Mouse (Mus musculus) embryonic facial prominence, embryonic 10.5 days (tissue): Measurements from ENCODE around the gene AW551984. TPM values are rescaled to one million over a fixed set of nuclear protein-coding genes. Genes with fewer than 3 reads are reported as not detected.

ENCODE experiments used
- DNase-seq: peaks from one replicate; pipeline ENCODE4 v3.0.0-alpha.2; 2017; ENCODE audit warnings: low spot score
- H3K27ac ChIP-seq: fragments of 300-500 bp; sonication (generic); replicated peaks from 2 replicates; pipeline ENCODE4 v1.5.1; 2016; ENCODE audit warnings: mild to moderate bottlenecking
- H3K27me3 ChIP-seq: fragments of 300-500 bp; sonication (generic); replicated peaks from 2 replicates; pipeline ENCODE4 v1.6.1; 2016; ENCODE audit warnings: low read depth, mild to moderate bottlenecking; ENCODE audit not compliant: poor library complexity, severe bottlenecking
- H3K36me3 ChIP-seq: fragments of 300-500 bp; sonication (generic); replicated peaks from 2 replicates; pipeline ENCODE4 v1.6.1; 2016; ENCODE audit warnings: mild to moderate bottlenecking, moderate library complexity
- H3K4me1 ChIP-seq: fragments of 300-500 bp; sonication (generic); 2 replicates; pipeline ENCODE4 v1.6.1; 2016
- H3K4me3 ChIP-seq: fragments of 300-500 bp; sonication (generic); 2 replicates; pipeline ENCODE4 v1.5.1; 2016; ENCODE audit warnings: mild to moderate bottlenecking, moderate library complexity
- H3K9me3 ChIP-seq: fragments of 300-500 bp; sonication (generic); 2 replicates; pipeline ENCODE4 v1.6.1; 2016; ENCODE audit warnings: mild to moderate bottlenecking
- WGBS: fragments of 180-500 bp; shearing (Covaris S2); methylation state at CpG from one replicate; pipeline ENCODE4 v1.1.7; 2016; 5-methylcytosine and 5-hydroxymethylcytosine counted together
- polyA plus RNA-seq: library from polyadenylated mRNA; unstranded; fragments of >200 nt; fragmentation: Nextera tagmentation; extraction: Ambion mirVana; gene quantifications from 2 replicates; pipeline ENCODE4 v1.2.1, GENCODE M21; 2016

The AW551984 gene
- polyA plus RNA-seq, 1 experiment from 2014 or later, result 10.4 TPM

DNA sequence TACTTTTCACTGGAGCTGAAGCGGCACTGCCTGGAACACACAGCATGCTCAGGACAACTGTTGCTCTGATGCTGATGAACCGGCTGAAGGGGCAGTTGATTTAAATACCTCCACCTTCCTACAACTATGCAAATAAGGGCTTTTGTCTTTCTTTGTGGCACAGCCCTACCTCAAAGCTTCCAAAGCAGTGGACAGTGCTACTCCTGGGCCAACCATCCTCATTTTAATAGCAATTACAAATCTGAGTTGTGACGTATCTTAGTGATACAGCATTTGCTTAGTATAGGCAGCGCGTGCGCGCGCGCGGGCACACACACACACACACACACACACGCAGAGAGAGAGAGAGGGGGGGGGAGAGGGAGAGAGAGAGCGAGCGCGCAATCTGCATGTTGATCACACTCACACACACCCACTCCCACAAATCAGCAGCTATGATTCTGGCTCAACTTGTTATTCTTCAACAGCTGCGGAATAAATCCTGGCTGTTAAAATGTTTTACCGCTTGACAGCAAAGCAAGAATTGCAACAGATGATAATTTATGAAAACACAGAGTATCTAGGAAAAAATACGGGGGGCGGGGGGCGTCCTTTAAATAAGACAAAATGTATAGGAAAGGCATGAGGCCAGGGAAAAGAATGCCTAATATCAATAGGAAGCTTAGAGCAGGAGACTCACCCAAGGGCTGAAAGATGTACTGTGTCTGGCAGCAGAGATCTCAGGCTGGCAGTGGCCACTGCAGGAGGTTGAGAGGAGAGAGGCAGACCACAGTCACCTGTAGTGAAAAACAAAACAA is 1.5 kb downstream of the AW551984 start:
- WGBS, result under 1% methylated on average over 19 of the region's 19 CpGs
- Histone ChIP-seq H3K9me3 (no peaks in the 10 kb centered on the region), H3K4me3 (peak overlapping the region; percentile 58), H3K27ac (peak overlapping the region; percentile 44; the same call in 1 of the 2 replicates), H3K36me3 (no peaks in the 10 kb centered on the region), H3K27me3 (peaks cover 15% of the 10 kb centered on the region; the same call in 1 of the 2 replicates), H3K4me1 (peaks cover 17% of the 10 kb centered on the region; the same call in 1 of the 2 replicates)
- DNase-seq, result peak; percentile 71

GRCm38 (mm10) chr9:39577050-39577449 is 27.2 kb downstream of the AW551984 start:
- DNase-seq, result no peak
- no peaks in the 10 kb centered on the region for H3K4me1 ChIP-seq
- H3K9me3 ChIP-seq, result no peaks in the 10 kb centered on the region
- no peak overlapping the region for H3K27ac ChIP-seq
- H3K36me3 ChIP-seq, result no peaks in the 10 kb centered on the region
- WGBS, result 92% methylated on average over 5 of the region's 5 CpGs
- H3K4me3 ChIP-seq, result no peak overlapping the region
- no peaks in the 10 kb centered on the region for H3K27me3 ChIP-seq

- DNase-seq, result no peak
- Histone ChIP-seq H3K4me3 (no peak within 1 kb of the TSS), H3K36me3 (no peaks in the 10 kb centered on the region), H3K27ac (no peak within 1 kb of the TSS), H3K4me1 (no peaks in the 10 kb centered on the region), H3K27me3 (no peaks in the 10 kb centered on the region), H3K9me3 (no peaks in the 10 kb centered on the region)
- 79% methylated on average over 3 of the region's 3 CpGs for WGBS
Observed at GRCm38 (mm10) chr9:39575469-39575868, 28.7 kb downstream of the AW551984 start, which contains the start of gene Olfr959. Olfr959 (minus strand) TSS chr9:39575569.

GRCm38 (mm10) chr9:39558349-39558647 is 45.9 kb downstream of the AW551984 start:
- Histone ChIP-seq H3K9me3 (no peaks in the 10 kb centered on the region), H3K4me1 (0 out of 2 replicates have a peak, but pooled peaks cover 5% of the 10 kb centered on the region), H3K27ac (0 out of 2 replicates have a peak overlapping the region, but pooled peaks have one; percentile 21), H3K36me3 (no peaks in the 10 kb centered on the region), H3K4me3 (no peak overlapping the region), H3K27me3 (no peaks in the 10 kb centered on the region)
- DNase-seq, result no peak

- Histone ChIP-seq H3K27ac (peak overlapping the region; percentile 21; the same call in 1 of the 2 replicates), H3K4me3 (no peak overlapping the region), H3K4me1 (0 out of 2 replicates have a peak, but pooled peaks cover 5% of the 10 kb centered on the region), H3K36me3 (no peaks in the 10 kb centered on the region), H3K27me3 (no peaks in the 10 kb centered on the region), H3K9me3 (no peaks in the 10 kb centered on the region)
- no peak for DNase-seq
- 58% methylated on average over 3 of the region's 3 CpGs for WGBS
Observed at GRCm38 (mm10) chr9:39557529-39558348, 46.5 kb downstream of the AW551984 start.

GRCm38 (mm10) chr9:39553946-39554345 is 50.3 kb downstream of the AW551984 start, which contains the start of gene Olfr958:
Olfr958 (minus strand) TSS chr9:39554054.
- no peaks in the 10 kb centered on the region for H3K27me3 ChIP-seq
- H3K4me1 ChIP-seq, result 0 out of 2 replicates have a peak, but pooled peaks cover 5% of the 10 kb centered on the region
- no peaks in the 10 kb centered on the region for H3K36me3 ChIP-seq
- no peak within 1 kb of the TSS for H3K27ac ChIP-seq
- DNase-seq, result no peak
- H3K4me3 ChIP-seq, result no peak within 1 kb of the TSS
- WGBS, result 73% methylated on average over 2 of the region's 2 CpGs
- no peaks in the 10 kb centered on the region for H3K9me3 ChIP-seq

GRCm38 (mm10) chr9:39550806-39551205 is 53.4 kb downstream of the AW551984 start:
- no peaks in the 10 kb centered on the region for H3K27me3 ChIP-seq
- no peak for DNase-seq
- WGBS, result 83% methylated on average over 5 of the region's 5 CpGs

More at GRCm38 (mm10) chr9:39550806-39551205, 53.4 kb downstream of the AW551984 start:
- H3K36me3 ChIP-seq, result no peaks in the 10 kb centered on the region
- no peaks in the 10 kb centered on the region for H3K4me1 ChIP-seq
- H3K27ac ChIP-seq, result no peak overlapping the region
- H3K4me3 ChIP-seq, result no peak overlapping the region
- H3K9me3 ChIP-seq, result no peaks in the 10 kb centered on the region

Other genes starting within 250 kb of the AW551984 start
- gene Olfr951, start 217.0 kb downstream of the AW551984 start, polyA plus RNA-seq, result not detected in 2 replicates
- not detected in 2 replicates for gene Olfr952, start 177.3 kb downstream of the AW551984 start, polyA plus RNA-seq
- gene Olfr954, start 147.7 kb downstream of the AW551984 start, polyA plus RNA-seq, result not detected in 2 replicates
- not detected in 2 replicates for gene Olfr955, start 132.5 kb downstream of the AW551984 start, polyA plus RNA-seq
- not detected in 2 replicates for gene Olfr44, start 110.4 kb downstream of the AW551984 start, polyA plus RNA-seq
- gene Olfr957, start 88.6 kb downstream of the AW551984 start, polyA plus RNA-seq, result not detected in 2 replicates
- gene Olfr958, start 50.3 kb downstream of the AW551984 start, polyA plus RNA-seq, result not detected in 2 replicates
- not detected in 2 replicates for gene Olfr959, start 28.8 kb downstream of the AW551984 start, polyA plus RNA-seq
- gene Olfr148, start 6.3 kb upstream of the AW551984 start, polyA plus RNA-seq, result not detected in 2 replicates
- gene Olfr960, start 17.0 kb upstream of the AW551984 start, polyA plus RNA-seq, result not detected in 2 replicates
- gene Olfr961, start 40.7 kb upstream of the AW551984 start, polyA plus RNA-seq, result not detected in 2 replicates
- not detected in 2 replicates for gene Olfr963, start 62.8 kb upstream of the AW551984 start, polyA plus RNA-seq
- gene Olfr149, start 102.7 kb upstream of the AW551984 start, polyA plus RNA-seq, result 0.05 TPM in 1 of 2 replicates, not detected in the other
- not detected in 2 replicates for gene Olfr965, start 107.0 kb upstream of the AW551984 start, polyA plus RNA-seq
- not detected in 2 replicates for gene Olfr150, start 126.6 kb upstream of the AW551984 start, polyA plus RNA-seq
- gene Olfr967, start 141.8 kb upstream of the AW551984 start, polyA plus RNA-seq, result not detected in 2 replicates
- gene Olfr968, start 178.8 kb upstream of the AW551984 start, polyA plus RNA-seq, result not detected in 2 replicates
- gene Olfr969, start 186.5 kb upstream of the AW551984 start, polyA plus RNA-seq, result not detected in 2 replicates
- not detected in 2 replicates for gene Olfr970, start 204.5 kb upstream of the AW551984 start, polyA plus RNA-seq
- not detected in 2 replicates for gene Olfr971, start 232.5 kb upstream of the AW551984 start, polyA plus RNA-seq